Mouse (Mus musculus) spleen, adult 12 weeks (tissue): ENCODE measurements around the gene Zbtb45.

Experiments used
- DNase-seq: peaks from one replicate; pipeline ENCODE4 v3.0.0; 2022; ENCODE audit warnings: low spot score

Zbtb45 gene

GRCm38 (mm10) chr7:12998053-12998452, 11.8 kb downstream of the Zbtb45 start, which contains the start of gene Slc27a5:
TSS of gene Slc27a5 (minus strand) at chr7:12998192.
- DNase-seq: no peak

GRCm38 (mm10) chr7:12997230-12997629, 12.6 kb downstream of the Zbtb45 start:
- no peak for DNase-seq

- DNase-seq: no peak
These were observed 14.0 kb downstream of the Zbtb45 start for GRCm38 (mm10) chr7:12995862-12996261.

- DNase-seq: no peak
These were observed 16.7 kb downstream of the Zbtb45 start for GRCm38 (mm10) chr7:12993148-12993547.

- no peak for DNase-seq
These were observed 17.6 kb downstream of the Zbtb45 start for GRCm38 (mm10) chr7:12992222-12992621.

GRCm38 (mm10) chr7:12987409-12988189, 22.2 kb downstream of the Zbtb45 start:
- DNase-seq: no peak

GRCm38 (mm10) chr7:12986906-12987305, 22.9 kb downstream of the Zbtb45 start:
- no peak for DNase-seq

GRCm38 (mm10) chr7:12985724-12986123, 24.1 kb downstream of the Zbtb45 start:
- no peak for DNase-seq

GRCm38 (mm10) chr7:12980291-12980690, 29.5 kb downstream of the Zbtb45 start:
- DNase-seq: no peak

GRCm38 (mm10) chr7:12979776-12980175, 30.1 kb downstream of the Zbtb45 start:
- no peak for DNase-seq

- DNase-seq: no peak
These were observed 30.7 kb downstream of the Zbtb45 start for GRCm38 (mm10) chr7:12978931-12979722.

GRCm38 (mm10) chr7:12977682-12978389, 32.0 kb downstream of the Zbtb45 start, which contains the start of gene Zfp446:
TSS of gene Zfp446 (plus strand) at chr7:12977848.
- peak; percentile 94 for DNase-seq

- no peak for DNase-seq
These were observed 38.9 kb downstream of the Zbtb45 start for GRCm38 (mm10) chr7:12970906-12971305.

- DNase-seq: peak; percentile 66
These were observed 43.6 kb downstream of the Zbtb45 start for GRCm38 (mm10) chr7:12966104-12966845.

GRCm38 (mm10) chr7:12965678-12966091, 44.1 kb downstream of the Zbtb45 start, which contains the start of gene Zfp324:
TSS of gene Zfp324 (plus strand) at chr7:12965838.
- peak; percentile 76 for DNase-seq

- peak; percentile 52 for DNase-seq
These were observed 48.2 kb downstream of the Zbtb45 start for GRCm38 (mm10) chr7:12961511-12962141.

GRCm38 (mm10) chr7:12959718-12960117, 50.1 kb downstream of the Zbtb45 start:
- DNase-seq: no peak

GRCm38 (mm10) chr7:12958948-12959347, 50.9 kb downstream of the Zbtb45 start:
- no peak for DNase-seq

- no peak for DNase-seq
These were observed 52.3 kb downstream of the Zbtb45 start for GRCm38 (mm10) chr7:12957511-12957910.

GRCm38 (mm10) chr7:12954896-12955295, 54.9 kb downstream of the Zbtb45 start:
- DNase-seq: no peak
